Mouse (Mus musculus): Measurements from ENCODE around the gene Lrba. TPM values are rescaled to one million over a fixed set of nuclear protein-coding genes. Genes with fewer than 3 reads are reported as not detected.

Lrba gene
- total RNA-seq, 2 experiments from 2014 or later, result 23.1 to 25.1 TPM

DNA sequence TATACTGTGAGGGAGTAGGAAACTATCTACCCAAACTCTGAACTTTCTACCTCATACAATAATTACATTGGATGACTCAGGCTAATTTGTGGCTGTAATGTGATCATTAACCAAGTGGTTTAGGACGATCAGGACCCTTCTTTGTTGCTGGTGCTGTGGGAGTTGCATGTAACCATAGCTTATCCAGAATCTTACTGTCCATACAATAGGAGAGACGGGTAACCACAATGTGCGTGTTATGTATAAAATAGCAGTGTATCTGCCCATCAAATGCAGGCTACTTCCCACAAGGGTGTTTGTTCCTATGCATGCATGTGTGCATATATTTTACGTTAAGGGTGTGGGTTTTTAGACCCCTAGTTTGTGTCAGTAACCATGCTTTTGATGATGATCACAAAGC lies 219.0 kb downstream of the Lrba start:
- no peak for DNase-seq (ENCODE audit: low spot score in 2 of 2)
- intact Hi-C loops (cut with DNase I), result no loop called here

DNA sequence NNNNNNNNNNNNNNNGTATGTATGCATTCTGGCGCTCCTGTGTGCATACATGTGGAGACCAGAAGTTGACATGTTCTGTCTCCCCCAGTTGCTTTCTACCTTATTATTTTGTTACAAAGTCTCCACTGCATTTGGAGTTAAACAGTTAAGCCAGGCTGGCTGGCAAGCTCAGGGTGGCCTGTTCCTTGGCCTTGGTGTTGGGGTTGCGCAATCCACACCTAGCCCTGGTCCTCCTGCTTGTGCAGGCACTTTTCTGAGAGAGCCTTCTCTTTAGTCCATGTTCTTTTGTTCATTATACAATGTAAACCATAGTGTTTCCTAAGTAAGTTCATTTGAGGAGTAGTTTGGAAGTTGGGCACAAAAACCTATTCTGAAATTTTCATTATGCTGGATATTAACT lies 226.7 kb downstream of the Lrba start:
- intact Hi-C loops (cut with DNase I), result no loop called here
- DNase-seq (ENCODE audit: low spot score in 2 of 2), result no peak

DNA sequence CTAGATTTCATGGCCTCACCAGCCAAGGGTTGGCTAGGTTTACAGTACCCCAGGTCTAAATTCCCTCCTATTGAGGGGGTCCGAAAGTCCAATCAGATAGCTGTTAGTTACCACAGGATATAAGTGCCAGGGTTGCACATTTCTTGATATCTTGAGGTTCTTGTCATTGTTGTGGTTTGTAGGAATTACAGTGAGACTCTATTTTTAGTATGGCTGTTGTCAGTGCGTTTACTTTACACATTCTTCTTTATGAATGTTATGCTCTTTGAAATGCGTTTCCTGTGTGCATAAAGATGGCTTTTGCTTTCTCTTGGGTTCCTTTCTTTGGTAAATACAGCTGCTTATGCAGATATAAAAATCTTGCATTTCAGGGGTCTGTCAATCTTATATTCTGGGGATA lies 237.1 kb downstream of the Lrba start:
- no peak for DNase-seq (ENCODE audit: low spot score in 2 of 2)
- intact Hi-C loops (cut with DNase I), result no loop called here

DNA sequence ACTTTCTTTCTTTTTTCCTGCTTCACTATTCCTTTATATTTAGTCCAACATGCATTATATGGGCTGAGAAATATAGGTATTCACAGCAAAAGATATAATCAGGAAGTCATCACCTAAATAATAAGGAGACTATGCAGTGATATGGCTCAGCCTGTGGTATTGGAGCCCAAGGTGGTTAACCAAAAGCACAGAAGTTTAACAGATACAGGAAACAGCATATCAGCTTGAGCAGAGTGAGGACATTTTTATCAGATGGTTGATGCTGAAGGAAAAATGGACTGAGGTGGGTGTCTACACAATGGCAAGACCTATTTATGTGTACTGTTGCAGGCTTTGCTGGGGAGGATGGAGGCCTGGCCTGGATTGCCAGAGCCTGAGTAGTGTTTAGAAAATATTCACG lies 265.5 kb downstream of the Lrba start:
- DNase-seq (ENCODE audit: low spot score in 2 of 2), result no peak
- intact Hi-C loops (cut with DNase I), result no loop called here

DNA sequence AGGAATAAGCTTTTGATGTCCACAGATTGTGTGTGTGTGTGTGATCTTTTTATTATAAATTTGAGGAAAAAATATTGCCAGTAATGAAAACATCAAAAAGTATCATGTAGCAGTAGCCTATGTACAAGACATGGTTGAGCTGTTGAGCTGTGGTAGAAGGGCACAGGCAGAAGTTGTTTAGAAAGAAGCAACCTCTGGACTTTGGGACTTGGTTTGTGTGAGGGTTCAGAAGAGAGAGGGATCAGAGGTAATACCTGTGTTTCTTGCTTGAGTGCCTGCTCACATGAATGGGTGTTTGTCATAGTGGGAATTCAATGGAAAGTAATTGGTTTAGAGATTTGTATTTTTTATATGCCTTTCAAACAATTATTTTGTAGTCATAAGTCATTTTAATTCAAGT lies 276.1 kb downstream of the Lrba start:
- no peak for DNase-seq (ENCODE audit: low spot score in 2 of 2)
- intact Hi-C loops (cut with DNase I), result no loop called here

DNA sequence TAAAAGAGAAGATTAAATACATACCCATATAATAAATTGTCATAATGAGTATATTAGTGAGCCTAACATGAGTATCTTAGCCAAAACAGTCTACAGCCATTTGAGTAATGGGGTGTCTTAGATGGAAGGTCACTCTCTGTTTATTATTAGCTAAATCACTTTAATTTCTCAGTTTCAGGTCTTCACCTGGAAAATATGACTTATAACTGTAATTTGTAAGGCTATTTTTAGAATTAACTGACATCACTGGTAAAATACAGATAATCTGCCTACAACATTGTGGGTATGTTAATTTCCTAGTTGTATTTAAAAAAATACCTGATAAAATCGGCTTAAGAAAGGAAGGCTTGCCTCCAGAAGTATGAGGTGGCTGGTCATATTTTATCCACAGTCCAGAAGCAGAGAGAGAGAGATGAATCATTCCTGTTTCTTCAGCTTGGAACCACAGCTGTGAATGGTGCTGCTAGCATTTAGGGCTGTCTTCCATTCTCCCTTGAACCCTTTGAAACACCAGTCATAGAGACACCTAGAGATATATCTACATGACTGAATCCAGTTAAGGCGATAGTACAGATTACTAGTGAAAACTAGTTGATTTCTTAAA lies 294.1 kb downstream of the Lrba start:
- intact Hi-C loops (cut with DNase I), result no loop called here
- no peak for DNase-seq (ENCODE audit: low spot score in 2 of 2)

DNA sequence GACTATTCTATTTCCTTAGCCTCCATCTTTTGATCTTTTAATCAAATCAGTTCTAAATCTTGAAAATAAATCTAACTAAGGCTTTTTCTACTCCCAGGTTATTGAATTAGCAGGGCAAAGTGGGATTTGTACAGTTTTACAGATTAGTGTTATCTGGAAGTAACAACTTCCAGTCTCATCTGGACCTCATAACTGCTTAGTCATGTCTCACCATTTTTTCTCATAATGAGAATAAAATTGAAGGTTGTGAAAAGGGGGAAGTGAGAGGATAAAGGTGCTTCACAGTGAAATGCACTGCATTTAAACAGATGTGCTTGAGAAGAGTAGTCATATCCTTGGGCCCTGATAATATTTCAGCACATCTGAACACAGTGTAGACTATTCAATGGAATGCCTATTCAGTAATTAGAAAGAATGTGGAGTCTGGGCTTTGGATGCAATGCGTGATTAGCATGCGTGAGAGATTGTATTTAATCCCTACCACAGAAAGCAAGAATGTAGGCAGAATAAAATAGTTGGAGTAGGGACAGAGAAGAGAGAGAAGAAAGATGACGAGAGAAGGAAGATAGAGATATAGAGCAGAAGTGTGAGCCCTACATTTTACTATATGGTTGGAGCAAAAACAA lies 298.5 kb downstream of the Lrba start:
- no peak for DNase-seq (ENCODE audit: low spot score in 2 of 2)
- intact Hi-C loops (cut with DNase I), result no loop called here

DNA sequence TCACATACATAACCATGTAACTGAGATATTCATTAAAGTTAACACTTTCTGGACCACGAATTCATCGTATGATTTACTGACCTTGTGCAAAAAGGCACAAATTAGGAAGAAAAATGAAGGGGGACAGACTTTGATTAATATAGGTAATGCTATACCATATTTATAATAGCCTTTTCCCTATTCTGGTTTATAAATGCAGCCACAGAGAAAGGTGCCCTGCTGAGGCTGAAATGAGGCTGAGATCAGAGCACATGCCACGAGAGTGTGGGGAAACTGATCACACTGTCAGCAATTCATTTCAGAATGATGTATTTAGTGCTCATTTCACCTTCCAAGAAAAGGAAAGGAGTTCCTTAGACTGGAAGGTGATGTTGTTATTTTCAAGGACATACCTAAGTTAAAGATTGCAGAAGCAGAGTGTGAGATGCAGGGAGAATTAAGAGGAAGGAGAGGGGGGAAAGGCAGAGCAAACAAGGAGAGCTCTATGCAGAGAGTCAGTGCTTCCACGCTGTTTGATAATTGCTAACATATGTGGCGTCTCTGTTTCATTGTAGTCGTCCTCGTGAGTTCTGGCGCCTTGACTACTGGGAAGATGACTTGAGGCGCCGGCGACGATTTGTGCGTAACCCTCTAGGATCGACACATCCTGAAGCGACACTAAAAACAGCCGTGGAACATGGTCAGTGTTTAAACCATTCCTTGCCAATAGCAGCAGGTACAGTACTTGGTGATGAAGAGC lies 307.2 kb downstream of the Lrba start:
- no peak for DNase-seq (ENCODE audit: low spot score in 2 of 2)
- intact Hi-C loops (cut with DNase I), result loop anchor here (10.0 kb wide), 1 partner anchor 233 kb away; no protein-coding TSS in a partner anchor

DNA sequence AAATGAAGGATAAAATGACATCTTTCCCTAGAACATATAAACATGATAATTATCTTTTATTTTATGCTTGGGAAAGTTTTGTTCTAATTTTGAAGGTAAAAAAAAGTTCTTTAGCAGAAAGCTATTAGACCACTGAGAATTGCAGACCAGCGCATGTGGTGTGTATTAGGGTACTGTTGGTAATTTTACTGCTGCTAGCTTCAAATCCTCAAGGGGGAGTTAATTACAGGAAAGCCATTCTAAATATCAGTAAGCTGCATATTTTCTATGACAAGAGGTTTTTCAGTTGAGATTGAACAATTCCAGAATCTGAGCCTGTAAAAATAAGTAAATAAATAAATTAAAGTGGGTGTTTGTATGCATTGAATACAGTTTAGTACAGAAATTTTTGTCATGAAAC lies 312.3 kb downstream of the Lrba start:
- intact Hi-C loops (cut with DNase I), result loop anchor here (10.0 kb wide), 1 partner anchor 228 kb away; no protein-coding TSS in a partner anchor
- no peak for DNase-seq (ENCODE audit: low spot score in 2 of 2)

DNA sequence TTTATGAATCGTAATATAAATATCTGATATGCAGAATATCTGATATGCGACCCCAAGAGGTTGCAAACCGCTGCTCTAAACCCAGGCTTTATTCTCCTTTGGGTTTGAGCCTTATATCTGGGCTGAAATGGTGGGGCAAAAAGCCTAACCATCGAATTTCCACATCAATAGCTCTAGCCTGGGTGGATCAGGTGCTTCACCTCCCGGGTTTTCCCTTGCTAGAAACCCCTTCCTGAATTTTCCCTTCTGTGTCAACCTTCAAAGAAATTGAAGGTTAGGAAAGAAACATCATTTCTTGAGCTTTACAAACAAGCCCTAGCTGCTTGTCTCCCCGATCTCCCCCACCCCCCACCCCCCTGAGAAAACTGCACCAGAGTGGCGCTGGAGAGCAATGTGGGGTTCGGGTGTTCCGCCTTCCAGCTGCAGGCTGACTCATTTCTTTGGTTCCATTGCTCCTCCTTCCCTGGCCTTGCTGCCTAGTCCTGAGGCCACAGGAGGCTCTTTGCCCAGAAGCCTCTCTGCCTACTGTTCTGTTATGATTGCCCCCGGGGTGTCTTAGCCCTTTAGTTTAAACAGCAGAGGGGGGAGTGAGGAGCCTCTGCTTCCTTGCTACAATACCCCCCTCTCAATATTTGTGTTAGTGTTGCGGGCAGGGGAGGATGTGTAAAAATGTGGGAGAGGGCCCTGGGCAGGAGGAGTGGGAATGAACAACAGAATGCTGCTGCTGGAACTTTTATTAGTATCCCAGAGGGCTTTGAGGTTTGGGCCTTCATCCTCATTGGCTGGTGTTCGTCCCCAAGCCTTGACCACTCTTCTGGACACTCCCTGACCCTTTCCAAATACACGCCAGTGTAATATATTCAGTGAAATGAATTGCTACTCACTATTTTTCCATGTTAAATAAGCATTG lies 314.4 kb downstream of the Lrba start:
- no peak for DNase-seq (ENCODE audit: low spot score in 2 of 2)
- intact Hi-C loops (cut with DNase I), result loop anchor here (10.0 kb wide), 1 partner anchor 226 kb away; no protein-coding TSS in a partner anchor

DNA sequence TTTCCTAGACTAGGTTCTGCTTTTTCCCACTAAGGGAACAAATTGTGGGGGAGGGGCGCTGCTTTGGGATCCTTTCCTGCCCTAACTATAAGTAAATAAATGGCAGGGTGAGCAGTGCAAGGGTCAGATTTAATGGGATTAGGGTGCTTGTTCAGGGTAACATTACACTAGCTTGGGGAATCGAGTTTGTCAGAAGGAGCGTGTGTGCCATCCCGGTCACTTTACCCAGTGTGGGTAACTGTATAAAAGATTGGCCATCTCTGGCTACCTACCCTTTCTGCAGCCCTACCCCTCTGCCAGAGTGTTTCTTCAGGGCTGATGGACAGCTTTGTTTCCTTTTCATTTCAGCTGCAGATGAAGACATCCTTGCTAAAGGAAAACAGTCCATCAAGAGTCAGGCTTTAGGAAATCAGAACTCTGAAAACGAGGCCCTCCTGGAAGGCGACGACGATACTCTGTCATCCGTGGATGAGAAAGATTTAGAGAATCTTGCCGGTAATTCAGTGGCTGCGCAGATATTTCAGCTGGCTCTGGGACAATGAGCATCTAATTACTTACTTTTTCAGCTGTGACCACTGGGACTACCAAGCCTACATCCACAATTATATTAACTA lies 315.2 kb downstream of the Lrba start:
- intact Hi-C loops (cut with DNase I), result loop anchor here (10.0 kb wide), 1 partner anchor 225 kb away; no protein-coding TSS in a partner anchor
- no peak for DNase-seq (ENCODE audit: low spot score in 2 of 2)

DNA sequence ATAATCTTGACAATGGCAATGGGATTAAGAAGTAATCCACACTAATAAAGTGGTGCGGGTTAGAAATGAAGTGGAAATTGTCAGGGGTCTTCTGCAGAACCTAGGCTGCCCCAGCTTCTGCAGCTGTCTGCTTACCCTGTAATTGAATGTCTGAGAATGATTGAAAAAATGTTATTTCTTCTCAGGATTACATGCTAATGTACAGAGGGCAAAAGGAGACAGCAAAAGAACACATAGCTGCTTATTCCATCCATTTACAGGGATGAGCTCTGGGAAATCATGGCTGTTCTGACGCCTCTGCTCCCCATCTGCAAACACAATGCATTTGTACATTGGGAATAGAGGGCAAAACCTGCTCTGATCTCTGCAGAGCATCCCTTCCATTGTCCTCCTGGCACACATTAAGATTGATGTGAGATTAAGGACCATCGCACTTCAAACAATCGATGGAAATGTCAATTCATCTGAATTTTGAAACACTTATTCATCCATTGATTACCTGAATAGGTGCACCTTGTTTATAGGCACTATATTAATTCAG lies 316.7 kb downstream of the Lrba start:
- intact Hi-C loops (cut with DNase I), result no loop called here
- no peak for DNase-seq (ENCODE audit: low spot score in 2 of 2)

DNA sequence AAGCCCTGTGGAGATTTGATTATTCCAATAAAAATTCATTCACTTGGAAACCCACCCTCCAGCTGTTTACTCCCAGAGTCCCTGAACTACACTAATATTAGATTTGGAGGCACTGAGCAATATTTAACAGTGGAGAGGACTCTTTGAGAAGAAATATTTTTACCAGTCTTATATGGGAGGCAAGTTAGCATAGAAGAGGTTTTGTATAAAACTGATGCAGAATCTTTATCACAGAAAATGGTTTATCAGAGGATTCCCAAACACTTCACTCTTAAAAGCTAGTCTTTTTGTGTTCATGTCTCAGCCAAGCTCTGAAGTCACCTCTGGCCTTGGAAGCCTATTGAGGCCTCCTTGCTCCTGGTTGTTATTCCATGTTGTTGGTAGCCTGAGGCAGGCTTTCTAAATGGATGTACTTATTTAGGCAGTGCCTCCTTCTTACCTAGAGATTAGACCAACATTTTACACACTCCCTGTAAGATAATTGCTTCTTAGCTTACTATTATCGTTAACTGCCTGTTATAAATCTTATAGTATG lies 317.4 kb downstream of the Lrba start:
- intact Hi-C loops (cut with DNase I), result no loop called here
- no peak for DNase-seq (ENCODE audit: low spot score in 2 of 2)

DNA sequence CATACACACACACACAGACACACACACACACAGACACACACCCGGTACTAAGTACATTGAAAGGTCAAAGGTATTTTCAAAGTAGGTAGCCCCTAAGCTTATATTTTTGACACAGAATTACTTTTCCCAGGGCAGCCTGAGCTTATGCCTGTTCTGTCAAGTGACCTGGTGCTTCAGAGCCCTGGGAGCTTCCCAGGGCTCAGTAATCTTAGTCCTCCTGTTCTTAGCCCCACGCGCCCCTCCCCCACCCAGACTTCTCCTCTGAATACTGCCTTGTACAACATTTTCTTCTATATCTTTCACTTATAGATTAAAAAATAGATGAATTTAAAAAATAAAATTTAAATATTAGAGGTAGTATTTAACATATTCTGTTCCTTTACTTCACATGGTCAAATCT lies 320.3 kb downstream of the Lrba start:
- intact Hi-C loops (cut with DNase I), result no loop called here
- no peak for DNase-seq (ENCODE audit: low spot score in 2 of 2)

DNA sequence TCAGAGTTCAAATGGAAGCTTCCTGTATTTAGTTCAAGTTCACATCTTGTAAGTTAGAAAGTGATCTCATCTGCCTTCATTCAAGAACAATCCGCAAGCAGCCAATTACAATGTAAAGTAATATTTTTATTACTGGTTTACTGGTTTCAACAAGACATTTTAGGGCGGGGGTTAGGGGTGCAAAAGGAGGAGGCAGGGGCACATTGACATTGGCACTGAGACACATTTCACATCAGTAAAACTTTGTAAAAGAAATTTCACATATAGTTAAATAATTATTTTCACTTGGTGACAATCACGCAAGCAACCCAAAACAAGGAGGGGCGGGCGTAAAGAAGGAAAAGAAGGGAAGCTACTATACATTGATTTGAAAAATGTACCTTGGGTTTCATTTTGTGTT lies 321.5 kb downstream of the Lrba start:
- intact Hi-C loops (cut with DNase I), result no loop called here
- DNase-seq (ENCODE audit: low spot score in 2 of 2), result no peak

DNA sequence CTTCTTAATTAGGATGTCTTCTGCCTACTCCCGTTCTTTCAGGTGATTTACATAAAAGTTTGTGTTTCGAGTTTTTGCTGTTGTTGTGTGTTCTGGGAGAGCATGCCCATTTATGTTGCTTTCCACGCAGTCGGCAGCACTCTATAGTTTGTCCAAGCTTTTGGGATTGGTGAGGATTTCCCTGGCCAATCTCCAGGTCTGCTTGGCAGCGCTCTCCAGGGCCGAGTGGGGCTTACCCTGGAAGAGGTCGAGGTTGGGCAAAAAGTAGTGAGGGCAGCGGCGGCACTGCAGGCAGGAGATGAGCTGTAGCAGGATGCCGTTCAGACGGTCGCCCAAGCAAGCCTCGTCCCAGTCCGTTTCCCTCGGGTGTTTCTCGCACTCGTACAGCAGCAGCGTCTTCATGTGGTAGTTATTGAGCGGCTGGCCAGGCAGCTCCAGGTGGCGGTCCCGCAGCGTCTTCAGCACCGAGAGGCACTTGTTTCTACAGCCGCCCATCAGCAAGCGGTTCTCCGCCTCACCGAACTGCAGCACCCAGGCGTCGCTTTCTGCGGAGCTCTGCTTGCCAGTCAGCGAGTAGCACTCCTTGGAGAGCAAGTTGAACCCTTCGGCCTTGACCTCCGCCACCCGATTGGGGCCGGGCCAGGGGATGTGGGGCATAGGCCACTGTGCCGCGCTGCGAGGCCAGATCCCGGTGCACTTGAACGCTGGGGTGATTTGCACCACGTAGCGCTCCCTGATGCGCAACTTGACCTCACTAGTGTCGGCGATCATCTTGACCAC lies 322.2 kb downstream of the Lrba start:
- intact Hi-C loops (cut with DNase I), result no loop called here
- DNase-seq (ENCODE audit: low spot score in 2 of 2), result peak; percentile 5 to 43

DNA sequence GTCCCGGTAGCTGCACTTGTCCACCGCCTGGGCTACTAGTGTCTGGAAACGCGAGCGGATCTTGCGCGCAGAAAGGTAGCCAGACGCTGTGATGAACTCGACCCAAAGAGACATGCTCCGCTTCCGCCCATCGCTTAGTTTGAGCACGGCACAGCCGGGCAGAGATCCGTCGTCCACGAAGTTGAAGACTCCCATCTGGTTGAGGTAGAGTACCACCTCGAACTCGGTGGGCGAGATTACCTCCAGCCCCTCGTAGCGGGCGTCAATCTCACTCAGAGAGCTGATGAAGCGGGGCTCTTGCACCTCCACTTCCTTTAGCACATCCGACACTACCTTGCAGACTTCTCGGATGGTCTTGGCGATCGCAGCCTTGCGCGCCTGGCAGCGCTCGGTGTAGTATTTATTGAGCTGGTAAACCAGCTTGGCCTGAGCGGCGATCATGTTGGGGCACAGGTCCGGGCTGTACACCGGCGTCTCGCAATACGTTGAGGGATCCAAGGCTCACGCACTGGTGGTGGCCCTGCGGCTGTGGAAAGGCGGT lies 322.8 kb downstream of the Lrba start:
- DNase-seq (ENCODE audit: low spot score in 2 of 2), result no peak
- intact Hi-C loops (cut with DNase I), result no loop called here
